Mouse (Mus musculus): ENCODE data around the gene Sqstm1. TPM values are rescaled to one million over a fixed set of nuclear protein-coding genes. Genes with fewer than 3 reads are reported as not detected.

The Sqstm1 gene
- total and polyA plus RNA-seq, 3 experiments = 187 to 223 TPM; not detected in 1

GRCm38 (mm10) chr11:50222559-50223276, 12.1 kb upstream of the Sqstm1 start:
- DNase-seq (ENCODE audit: low read depth, low spot score) = peak; percentile 36
- H3K4me3 ChIP-seq (ENCODE audit: control insufficient read depth in 1 of 2, insufficient read depth in 1 of 2, low read depth in 2 of 2, low read length in 2 of 2) = no peak overlapping the region
- TF ChIP-seq CHD1 (IDR thresholded peaks at IDR 0.05; ENCODE audit: low read depth, low read length) = no peak
- no peak for TF ChIP-seq HCFC1 (IDR thresholded peaks at IDR 0.05; ENCODE audit: low read depth, low read length)
- no peak for TF ChIP-seq ZKSCAN1 (IDR thresholded peaks at IDR 0.05; ENCODE audit: low read depth, low read length)
- TF ChIP-seq ZC3H11A (IDR thresholded peaks at IDR 0.05; ENCODE audit: low read depth, low read length) = no peak
- no peak for TF ChIP-seq POLR2A (IDR thresholded peaks at IDR 0.05; ENCODE audit: control insufficient read depth in 1 of 2, insufficient read depth in 1 of 2, low read depth in 1 of 2, low read length in 2 of 2, poor library complexity in 1 of 2)
- TF ChIP-seq BHLHE40 (IDR thresholded peaks at IDR 0.05; ENCODE audit: borderline replicate concordance, low read depth, low read length) = no peak
- TF ChIP-seq MAX (IDR thresholded peaks at IDR 0.05; ENCODE audit: low read length) = no peak
- no peak for TF ChIP-seq ZNF384 (IDR thresholded peaks at IDR 0.05; ENCODE audit: low read depth, low read length)
- no peak for TF ChIP-seq SMC3 (IDR thresholded peaks at IDR 0.05; ENCODE audit: low read depth, low read length)
- TF ChIP-seq JUND (IDR thresholded peaks at IDR 0.05; ENCODE audit: low read depth, low read length) = no peak
- no peak overlapping the region for H3K9ac ChIP-seq (ENCODE audit: control insufficient read depth, low read depth, low read length, poor library complexity, severe bottlenecking)
- peaks cover 0 to 25% of the 10 kb centered on the region in 2 experiments; a peak in 2 of 4 replicates for H3K36me3 ChIP-seq (ENCODE audit: control insufficient read depth in 1 of 2, insufficient read depth in 2 of 2, low read length in 2 of 2)
- H3K27ac ChIP-seq (ENCODE audit: control insufficient read depth, low read depth, low read length) = no peak overlapping the region
- no peaks in the 10 kb centered on the region for H3K27me3 ChIP-seq (ENCODE audit: control insufficient read depth in 1 of 2, insufficient read depth in 2 of 2, low read length in 2 of 2)
- H3K79me2 ChIP-seq (ENCODE audit: control insufficient read depth, insufficient read depth, low read length, poor library complexity) = peaks cover 12% of the 10 kb centered on the region
- peaks cover 23 to 31% of the 10 kb centered on the region in 2 experiments for H3K4me1 ChIP-seq (ENCODE audit: control insufficient read depth in 1 of 2, insufficient read depth in 2 of 2, low read length in 2 of 2)
- no peaks in the 10 kb centered on the region for H3K9me3 ChIP-seq (replicated peaks; ENCODE audit: insufficient read depth, low read length)

- Histone ChIP-seq H3K4me3 (ENCODE audit: control insufficient read depth in 1 of 2, insufficient read depth in 1 of 2, low read depth in 2 of 2, low read length in 2 of 2) (no peak overlapping the region), H3K9ac (ENCODE audit: control insufficient read depth, low read depth, low read length, poor library complexity, severe bottlenecking) (no peak overlapping the region), H3K27me3 (ENCODE audit: control insufficient read depth in 1 of 2, insufficient read depth in 2 of 2, low read length in 2 of 2) (no peaks in the 10 kb centered on the region), H3K9me3 (replicated peaks; ENCODE audit: insufficient read depth, low read length) (no peaks in the 10 kb centered on the region), H3K79me2 (ENCODE audit: control insufficient read depth, insufficient read depth, low read length, poor library complexity) (peaks cover 4% of the 10 kb centered on the region), H3K36me3 (ENCODE audit: control insufficient read depth in 1 of 2, insufficient read depth in 2 of 2, low read length in 2 of 2) (peaks cover 0 to 23% of the 10 kb centered on the region in 2 experiments; a peak in 2 of 4 replicates), H3K4me1 (ENCODE audit: control insufficient read depth in 1 of 2, insufficient read depth in 2 of 2, low read length in 2 of 2) (peaks cover 20 to 22% of the 10 kb centered on the region in 2 experiments), H3K27ac (ENCODE audit: control insufficient read depth, low read depth, low read length) (no peak overlapping the region)
- no peak for DNase-seq (ENCODE audit: low read depth, low spot score)
- TF ChIP-seq CTCF (IDR thresholded peaks at IDR 0.05 in 2 of 3, conservative IDR thresholded peaks at IDR 0.05 in 1 of 3; ENCODE audit: control insufficient read depth in 1 of 3, insufficient read depth in 1 of 3, low read depth in 2 of 3, low read length in 3 of 3, poor library complexity in 1 of 3, severe bottlenecking in 1 of 3) (peak in 1 of 3 experiments; percentile 34; a peak in 1 of 6 replicates), USF2 (IDR thresholded peaks at IDR 0.05; ENCODE audit: borderline replicate concordance in 1 of 2, insufficient read depth in 1 of 2, low read depth in 1 of 2, low read length in 2 of 2) (no peak), TCF12 (IDR thresholded peaks at IDR 0.05; ENCODE audit: low read depth, low read length) (no peak), ZNF384 (IDR thresholded peaks at IDR 0.05; ENCODE audit: low read depth, low read length) (peak; percentile 50; the same call in 1 of the 2 replicates), MYC (IDR thresholded peaks at IDR 0.05; ENCODE audit: low read depth, low read length) (peak; percentile 40; the same call in 1 of the 2 replicates), GABPA (IDR thresholded peaks at IDR 0.05; ENCODE audit: low read depth, low read length) (no peak), JUND (IDR thresholded peaks at IDR 0.05; ENCODE audit: low read depth, low read length) (no peak), BHLHE40 (IDR thresholded peaks at IDR 0.05; ENCODE audit: borderline replicate concordance, low read depth, low read length) (no peak)
Measured at GRCm38 (mm10) chr11:50219833-50220232, 9.2 kb upstream of the Sqstm1 start.

All from MEL (cell line).